Comparison of ENCODE assay signal across 29 mouse cellular contexts in the genomic region with DNA sequence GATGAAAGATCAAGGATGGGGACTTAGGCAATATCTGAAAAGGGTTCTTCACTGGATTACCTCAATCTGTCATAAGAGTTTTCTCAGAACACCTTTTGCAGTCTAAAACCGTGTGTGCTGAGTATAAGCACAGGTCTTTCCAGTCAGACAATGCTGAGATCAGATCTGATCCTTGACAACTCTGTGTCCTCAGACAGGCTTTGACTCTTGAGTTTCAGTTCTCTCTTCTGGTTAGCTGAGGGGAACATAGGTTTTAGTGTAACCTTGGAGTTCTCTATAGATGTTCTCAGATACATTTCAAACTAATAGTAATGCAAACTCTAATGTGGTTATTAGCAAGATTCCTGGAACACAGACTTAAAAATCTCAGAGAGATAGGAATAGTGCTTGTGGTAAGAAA.
A peak's percentile ranks its signal among the peaks of the same experiment; 100 is the strongest.
DNase-seq lines count a peak whose midpoint lies in the region; ATAC-seq lines count a peak whose summit lies in the region.
"Had no signal": no experiment of that assay in that cellular context is flagged by ENCODE, and none has a peak within 500 bp of the region (broad histone marks: within the 10 kb centered on the region; RNA-seq: fewer than 3 reads in every experiment).

No protein-coding gene starts in this region.

- no peaks in the 10 kb centered on the region for H3K36me3 ChIP-seq in splenic B cell, adult 2 months (ENCODE audit: control insufficient read depth, insufficient read depth, low read length, poor library complexity, severe bottlenecking)
- H3K36me3 ChIP-seq: embryonic facial prominence, embryonic 10.5 days; embryonic facial prominence, embryonic 13.5 days; forebrain, embryonic 12.5 days; forebrain, embryonic 15.5 days; heart, embryonic 10.5 days; heart, embryonic 13.5 days had no signal

- peak; percentile 88 for ATAC-seq in granulocyte monocyte progenitor cell, adult 5-6 weeks (replicated peaks; ENCODE audit: poor library complexity, severe bottlenecking)
- ATAC-seq: activated CD4-positive, CD25-positive, alpha-beta regulatory T cell, adult 4 months; CD4-positive, CD25-positive, alpha-beta regulatory T cell, adult 4 months; forebrain, embryonic 15.5 days; hindbrain, postnatal 0 days; inflammation-experienced regulatory T-cells, adult 6 months; intestine, embryonic 16.5 days had no signal

- DNase-seq in spleen, postnatal 36 days (ENCODE audit: low spot score in 2 of 2): peak; percentile 7 to 12
- no peak for DNase-seq in spleen, adult 12 weeks (ENCODE audit: low spot score)
- peak; percentile 24 for DNase-seq in splenic B cell, adult 2 months (ENCODE audit: low read depth, low spot score)
- no peak for DNase-seq in cerebellum, postnatal 4 days (ENCODE audit: low spot score in 2 of 2)
- no peak for DNase-seq in right cerebral cortex, postnatal 36 days (ENCODE audit: low spot score in 2 of 2)
- DNase-seq: adrenal gland, adult 8-10 months; adrenal gland, postnatal 25 days; cerebellum, adult 11-12 months; cerebellum, adult 8-10 months; cerebellum, postnatal 10 days; cerebellum, postnatal 36 days; embryo, embryonic 11 days; gastrocnemius, adult 2 months; gastrocnemius, postnatal 14 days; heart, adult 2 months; heart, postnatal 14 days; heart, postnatal 4 days had no signal

- H3K27me3 ChIP-seq in splenic B cell, adult 2 months (ENCODE audit: control insufficient read depth, insufficient read depth, low read length, poor library complexity, severe bottlenecking): no peaks in the 10 kb centered on the region
- H3K27me3 ChIP-seq: embryonic facial prominence, embryonic 13.5 days; forebrain, embryonic 12.5 days; forebrain, embryonic 15.5 days; heart, embryonic 13.5 days had no signal

Comparison
In these comparisons a context has a peak if more than half of its experiments do, and no peak if none do; other contexts are left out.
1. DNase-seq: peak in spleen, postnatal 36 days (2 of 2) and splenic B cell, adult 2 months (single experiment); none in spleen, adult 12 weeks (single experiment), cerebellum, postnatal 4 days (0 of 2) and right cerebral cortex, postnatal 36 days (0 of 2).